Mouse (Mus musculus): ENCODE measurements around the gene Ntf5. TPM values are rescaled to one million over a fixed set of nuclear protein-coding genes. Genes with fewer than 3 reads are reported as not detected.
"Not testable (repeated sequence)": the region's sequence is repeated elsewhere in the genome, so short reads cannot be mapped to it uniquely, and the experiment has no call there.

Gene Ntf5
- total RNA-seq, 1 experiment from 2014 or later, result 0.79 TPM

DNA sequence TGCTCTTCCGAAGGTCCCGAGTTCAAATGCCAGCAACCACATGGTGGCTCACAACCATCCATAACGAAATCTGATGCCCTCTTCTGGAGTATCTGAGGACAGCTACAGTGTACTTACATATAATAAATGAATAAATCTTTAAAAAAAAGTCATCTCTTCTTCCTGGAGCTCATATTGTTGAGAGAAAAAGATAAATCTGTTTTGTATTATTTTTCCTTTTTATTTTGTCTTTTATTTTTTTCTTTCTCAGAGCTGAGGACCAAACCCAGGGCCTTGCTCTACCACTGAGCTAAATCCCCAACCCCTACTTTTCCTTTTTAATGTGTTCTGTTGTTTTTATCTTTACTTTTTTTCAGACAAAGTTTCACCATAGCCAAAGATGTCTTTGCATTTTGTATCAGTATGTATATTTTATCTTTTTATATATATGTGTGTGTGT is 17.1 kb upstream of the Ntf5 start:
- not testable (repeated sequence) for ATAC-seq (replicated peaks in 1 of 2; ENCODE audit: insufficient read depth in 1 of 2, low FRiP score in 2 of 2, low TSS enrichment in 1 of 2, low read depth in 1 of 2, poor library complexity in 2 of 2, severe bottlenecking in 2 of 2)

GRCm38 (mm10) chr7:45396787-45397186 is 16.7 kb upstream of the Ntf5 start:
- no peak for ATAC-seq (replicated peaks in 1 of 2; ENCODE audit: insufficient read depth in 1 of 2, low FRiP score in 2 of 2, low TSS enrichment in 1 of 2, low read depth in 1 of 2, poor library complexity in 2 of 2, severe bottlenecking in 2 of 2)

DNA sequence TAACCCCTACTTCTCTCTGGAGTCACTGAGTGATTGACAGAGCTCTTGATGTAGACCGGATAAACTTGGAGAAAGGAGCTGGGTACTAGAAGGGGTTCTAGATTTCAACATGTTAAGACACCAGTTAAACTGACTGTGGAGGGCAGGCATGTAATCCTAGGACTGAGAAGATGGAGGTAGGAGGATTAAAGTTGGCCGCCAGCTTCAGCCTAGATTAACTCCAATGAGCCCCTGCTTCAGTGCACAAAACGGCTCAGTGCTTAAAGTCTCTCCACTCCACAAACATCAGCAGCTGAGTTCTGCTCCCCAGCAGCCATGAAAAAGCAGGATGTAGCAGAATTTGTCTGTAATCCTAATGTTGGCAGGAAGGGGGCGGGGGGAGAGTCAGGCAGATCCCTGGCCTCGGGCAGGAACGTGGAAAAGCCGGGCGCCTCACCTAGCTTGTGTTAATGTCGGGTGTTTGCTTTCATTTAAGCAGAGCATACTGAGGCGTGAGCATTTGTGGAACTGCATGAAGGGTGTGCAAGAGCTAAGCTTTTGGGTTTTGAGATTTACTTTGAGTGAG is 11.9 kb upstream of the Ntf5 start:
- ATAC-seq (replicated peaks in 1 of 2; ENCODE audit: insufficient read depth in 1 of 2, low FRiP score in 2 of 2, low TSS enrichment in 1 of 2, low read depth in 1 of 2, poor library complexity in 2 of 2, severe bottlenecking in 2 of 2), result no peak

- peak; percentile 64 to 67; a peak in 3 of 4 replicates for ATAC-seq (replicated peaks in 1 of 2; ENCODE audit: insufficient read depth in 1 of 2, low FRiP score in 2 of 2, low TSS enrichment in 1 of 2, low read depth in 1 of 2, poor library complexity in 2 of 2, severe bottlenecking in 2 of 2)
These were observed 9.8 kb upstream of the Ntf5 start for GRCm38 (mm10) chr7:45403532-45404261.

DNA sequence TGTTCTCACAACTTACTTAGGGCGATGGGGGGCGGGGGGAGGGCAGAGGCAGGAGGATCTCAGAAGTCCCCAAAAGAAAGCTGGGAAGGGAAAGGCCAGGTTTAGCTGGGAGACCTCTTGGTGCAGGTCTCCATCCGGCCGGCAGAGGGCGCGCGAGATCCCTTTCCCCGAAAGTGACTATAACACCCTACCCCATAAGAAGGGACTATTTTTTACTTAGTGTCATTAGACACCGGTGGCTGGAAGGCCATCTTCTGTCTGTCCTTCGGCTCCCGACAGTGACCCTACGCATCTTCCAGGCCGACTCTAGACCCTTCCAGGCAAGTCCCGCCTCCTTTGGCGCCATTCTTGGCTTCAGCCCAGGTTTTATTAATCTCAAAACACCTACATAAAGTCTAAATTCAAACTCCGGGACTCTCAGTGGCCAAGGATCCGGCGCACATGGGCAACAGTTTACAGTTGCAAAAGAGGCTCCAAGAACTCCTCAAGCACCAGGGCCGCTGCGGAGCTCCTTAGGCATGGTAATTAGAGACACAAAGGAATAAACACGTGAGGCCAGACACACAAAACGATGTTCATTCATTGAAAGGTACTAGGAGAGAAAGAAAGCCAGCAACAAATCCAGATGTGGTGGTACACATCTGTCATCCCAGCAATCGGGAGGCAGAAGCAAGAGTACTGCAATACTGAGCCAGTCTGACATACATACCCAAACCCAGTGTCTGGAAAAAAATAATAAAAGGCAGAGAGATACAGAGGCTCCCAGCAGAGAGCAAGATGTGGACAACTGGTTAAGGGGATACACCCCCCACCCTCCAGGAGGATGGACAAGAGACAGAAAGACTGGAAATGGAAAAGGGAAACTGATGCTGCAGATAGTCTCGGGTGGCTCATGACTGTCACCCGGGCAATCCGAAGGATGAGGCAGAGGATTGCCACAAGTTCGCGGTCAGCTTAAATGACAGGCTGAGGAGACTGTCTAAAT is 8.1 kb upstream of the Ntf5 start, which contains the start of gene Kcna7:
TSS of gene Kcna7 (plus strand) at position 563 of the 985 bp plus-strand sequence.
- peak; percentile 54 to 57; a peak in 3 of 4 replicates for ATAC-seq (replicated peaks in 1 of 2; ENCODE audit: insufficient read depth in 1 of 2, low FRiP score in 2 of 2, low TSS enrichment in 1 of 2, low read depth in 1 of 2, poor library complexity in 2 of 2, severe bottlenecking in 2 of 2)

- ATAC-seq (replicated peaks in 1 of 2; ENCODE audit: insufficient read depth in 1 of 2, low FRiP score in 2 of 2, low TSS enrichment in 1 of 2, low read depth in 1 of 2, poor library complexity in 2 of 2, severe bottlenecking in 2 of 2), result 0 out of 4 replicates have a peak, but pooled peaks of 1 of the 2 experiments have one; percentile 5
These were observed 7.0 kb upstream of the Ntf5 start for GRCm38 (mm10) chr7:45406157-45407156.

DNA sequence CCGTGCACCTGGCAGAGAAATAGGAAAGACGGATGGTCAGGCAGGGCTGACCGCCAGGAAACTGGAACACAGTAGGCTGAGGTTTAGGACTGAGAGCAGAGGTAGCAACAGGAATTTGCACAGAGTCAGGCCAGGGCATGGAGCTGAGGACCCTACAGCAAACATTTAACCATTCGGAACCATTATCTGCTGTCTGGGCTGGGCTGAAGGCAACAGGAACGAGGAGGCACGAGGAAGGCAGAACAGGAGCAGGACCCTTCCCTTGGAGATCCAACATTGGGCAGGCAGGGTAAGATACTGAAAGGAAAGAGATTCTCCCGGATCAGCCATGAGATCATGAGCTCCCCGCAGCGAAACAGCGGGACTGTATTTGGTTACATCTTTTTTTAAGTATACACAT is 5.7 kb upstream of the Ntf5 start:
- ATAC-seq (replicated peaks in 1 of 2; ENCODE audit: insufficient read depth in 1 of 2, low FRiP score in 2 of 2, low TSS enrichment in 1 of 2, low read depth in 1 of 2, poor library complexity in 2 of 2, severe bottlenecking in 2 of 2), result no peak

DNA sequence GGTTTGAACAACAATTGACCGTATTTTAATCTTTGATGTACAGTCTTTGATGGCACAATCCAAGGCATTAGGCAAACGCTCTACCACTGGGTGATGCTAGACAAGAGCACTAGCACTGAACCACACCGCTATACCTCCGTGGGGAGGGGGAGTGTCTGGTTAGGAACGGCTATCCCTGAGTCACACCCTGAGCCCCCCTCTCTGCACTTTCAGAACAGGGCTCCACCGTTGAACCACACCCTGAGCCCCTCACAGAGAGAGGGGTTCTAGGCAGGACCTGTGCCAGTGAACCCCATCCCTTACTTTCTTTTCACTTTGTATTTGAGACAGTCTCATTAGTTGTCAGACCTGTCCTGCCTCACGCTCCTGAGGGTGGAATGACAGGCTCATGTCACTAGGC is 5.1 kb upstream of the Ntf5 start:
- no peak for ATAC-seq (replicated peaks in 1 of 2; ENCODE audit: insufficient read depth in 1 of 2, low FRiP score in 2 of 2, low TSS enrichment in 1 of 2, low read depth in 1 of 2, poor library complexity in 2 of 2, severe bottlenecking in 2 of 2)

GRCm38 (mm10) chr7:45408949-45409348 is 4.5 kb upstream of the Ntf5 start:
- no peak for ATAC-seq (replicated peaks in 1 of 2; ENCODE audit: insufficient read depth in 1 of 2, low FRiP score in 2 of 2, low TSS enrichment in 1 of 2, low read depth in 1 of 2, poor library complexity in 2 of 2, severe bottlenecking in 2 of 2)

- no peak for ATAC-seq (replicated peaks in 1 of 2; ENCODE audit: insufficient read depth in 1 of 2, low FRiP score in 2 of 2, low TSS enrichment in 1 of 2, low read depth in 1 of 2, poor library complexity in 2 of 2, severe bottlenecking in 2 of 2)
These were observed 3.9 kb upstream of the Ntf5 start for GRCm38 (mm10) chr7:45409497-45410163.

DNA sequence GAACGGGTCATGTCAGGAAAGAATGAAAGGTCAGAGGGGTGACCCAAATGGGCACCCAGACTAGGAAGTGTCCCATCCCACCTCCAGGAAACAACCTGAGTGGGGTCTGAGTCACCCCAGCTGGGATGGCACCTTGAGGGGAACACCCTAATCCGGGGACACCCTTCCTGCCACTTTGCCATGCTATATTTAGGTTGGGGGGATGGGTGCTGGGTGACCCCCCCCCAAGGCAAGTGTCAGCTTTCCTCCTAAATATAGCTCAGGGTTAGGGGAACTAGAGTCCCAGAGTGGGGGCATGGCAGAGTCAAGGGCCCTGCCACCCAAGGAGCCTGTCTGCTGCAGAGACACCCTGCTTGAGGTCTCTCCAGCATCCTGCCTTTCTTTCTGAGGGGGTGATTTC is 1.1 kb upstream of the Ntf5 start:
- no peak for ATAC-seq (replicated peaks in 1 of 2; ENCODE audit: insufficient read depth in 1 of 2, low FRiP score in 2 of 2, low TSS enrichment in 1 of 2, low read depth in 1 of 2, poor library complexity in 2 of 2, severe bottlenecking in 2 of 2)

- 0 out of 4 replicates have a peak, but pooled peaks of 1 of the 2 experiments have one; percentile 15 for ATAC-seq (replicated peaks in 1 of 2; ENCODE audit: insufficient read depth in 1 of 2, low FRiP score in 2 of 2, low TSS enrichment in 1 of 2, low read depth in 1 of 2, poor library complexity in 2 of 2, severe bottlenecking in 2 of 2)
These were observed 607 bp downstream of the Ntf5 start for GRCm38 (mm10) chr7:45413864-45414739.

DNA sequence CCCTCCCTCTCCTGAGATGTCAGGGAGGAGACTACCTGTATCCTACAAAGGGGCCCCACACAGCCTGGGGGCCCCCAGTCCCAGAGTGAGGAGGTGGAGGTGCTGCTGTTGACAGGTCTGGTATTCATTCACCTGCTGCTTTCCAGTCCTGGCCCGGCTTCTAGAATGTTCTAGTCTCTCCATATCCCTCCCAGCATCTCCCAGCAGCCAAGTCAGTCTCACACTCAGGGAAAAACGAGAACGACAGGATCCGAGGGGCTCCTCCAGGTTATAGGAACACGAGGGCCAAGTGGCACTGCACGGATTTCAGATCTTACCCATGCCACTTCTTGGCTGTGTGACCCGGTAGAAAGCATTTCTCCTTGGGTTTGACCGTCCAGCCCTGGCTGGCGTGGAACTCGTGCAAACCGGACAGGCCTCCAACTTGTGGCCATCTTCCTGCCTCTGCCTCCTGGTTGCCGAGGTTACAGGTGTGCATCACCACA is 1.3 kb downstream of the Ntf5 start:
- ATAC-seq (replicated peaks in 1 of 2; ENCODE audit: insufficient read depth in 1 of 2, low FRiP score in 2 of 2, low TSS enrichment in 1 of 2, low read depth in 1 of 2, poor library complexity in 2 of 2, severe bottlenecking in 2 of 2), result no peak

DNA sequence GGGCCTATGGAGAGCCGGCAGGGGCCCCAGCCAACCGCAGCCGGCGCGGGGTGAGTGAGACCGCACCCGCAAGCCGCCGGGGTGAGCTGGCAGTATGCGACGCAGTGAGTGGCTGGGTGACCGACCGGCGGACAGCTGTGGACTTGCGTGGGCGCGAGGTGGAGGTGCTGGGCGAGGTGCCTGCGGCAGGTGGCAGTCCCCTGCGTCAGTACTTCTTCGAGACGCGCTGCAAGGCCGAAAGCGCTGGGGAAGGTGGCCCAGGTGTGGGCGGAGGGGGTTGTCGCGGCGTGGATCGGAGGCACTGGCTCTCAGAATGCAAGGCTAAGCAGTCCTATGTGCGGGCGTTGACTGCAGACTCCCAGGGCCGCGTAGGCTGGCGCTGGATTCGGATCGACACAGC is 2.1 kb downstream of the Ntf5 start:
- peak; percentile 30 to 41; a peak in 1 of 4 replicates for ATAC-seq (replicated peaks in 1 of 2; ENCODE audit: insufficient read depth in 1 of 2, low FRiP score in 2 of 2, low TSS enrichment in 1 of 2, low read depth in 1 of 2, poor library complexity in 2 of 2, severe bottlenecking in 2 of 2)

DNA sequence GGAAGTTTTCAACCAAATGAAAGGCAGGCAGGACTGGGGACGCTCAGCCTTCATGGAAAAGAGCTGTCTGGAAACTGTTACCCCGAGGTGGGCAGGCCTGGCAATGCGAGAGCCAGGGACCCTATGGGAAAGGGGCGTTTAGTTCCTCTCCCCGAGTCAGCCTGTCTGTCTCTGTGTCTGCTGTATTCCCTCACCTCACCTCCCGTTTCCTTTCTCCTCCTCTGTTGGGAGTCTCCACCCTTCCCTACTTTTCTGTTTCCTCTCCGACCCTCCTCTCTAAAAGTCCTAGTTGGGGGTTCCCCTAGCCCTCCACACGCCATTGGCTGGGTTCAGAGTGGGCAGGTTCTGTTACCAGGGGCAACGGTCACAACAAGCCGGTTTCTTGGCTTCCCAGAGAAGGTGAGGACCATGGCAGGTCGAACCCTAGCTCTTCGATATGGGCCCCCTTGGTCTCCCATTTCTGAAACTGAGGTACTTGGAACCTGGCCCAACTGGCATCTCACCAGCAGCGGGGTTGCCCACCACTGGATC is 4.5 kb downstream of the Ntf5 start:
- ATAC-seq (replicated peaks in 1 of 2; ENCODE audit: insufficient read depth in 1 of 2, low FRiP score in 2 of 2, low TSS enrichment in 1 of 2, low read depth in 1 of 2, poor library complexity in 2 of 2, severe bottlenecking in 2 of 2), result 0 out of 4 replicates have a peak, but pooled peaks of 1 of the 2 experiments have one; percentile 19

All from hematopoietic stem cell, adult 5-6 weeks (primary cell).